Mouse (Mus musculus): ENCODE results near the gene Tbr1. TPM values are rescaled to one million over a fixed set of nuclear protein-coding genes. Genes with fewer than 3 reads are reported as not detected.

Gene Tbr1
- polyA plus RNA-seq, 1 experiment: not detected

DNA sequence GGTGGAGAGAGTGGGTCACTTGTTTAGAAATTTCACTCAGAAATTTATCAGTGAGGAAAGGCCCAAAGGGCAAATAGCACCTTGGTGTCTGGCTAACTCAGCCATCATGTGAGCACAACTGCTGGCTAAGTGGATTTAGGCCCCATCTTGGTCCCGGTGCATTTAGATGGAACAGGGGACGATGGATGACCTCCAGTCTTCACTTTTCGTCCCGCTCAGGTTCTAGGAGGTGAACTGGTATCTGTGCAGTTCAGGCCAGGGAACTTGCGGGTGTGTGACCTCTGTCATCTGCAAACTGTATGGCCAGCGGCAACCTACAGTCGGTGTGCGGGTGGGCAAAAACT, 8.4 kb downstream of the Tbr1 start:
- 36% methylated on average over 8 of the region's 8 CpGs for WGBS
- no peak for DNase-seq (ENCODE audit: low read depth, low spot score)

DNA sequence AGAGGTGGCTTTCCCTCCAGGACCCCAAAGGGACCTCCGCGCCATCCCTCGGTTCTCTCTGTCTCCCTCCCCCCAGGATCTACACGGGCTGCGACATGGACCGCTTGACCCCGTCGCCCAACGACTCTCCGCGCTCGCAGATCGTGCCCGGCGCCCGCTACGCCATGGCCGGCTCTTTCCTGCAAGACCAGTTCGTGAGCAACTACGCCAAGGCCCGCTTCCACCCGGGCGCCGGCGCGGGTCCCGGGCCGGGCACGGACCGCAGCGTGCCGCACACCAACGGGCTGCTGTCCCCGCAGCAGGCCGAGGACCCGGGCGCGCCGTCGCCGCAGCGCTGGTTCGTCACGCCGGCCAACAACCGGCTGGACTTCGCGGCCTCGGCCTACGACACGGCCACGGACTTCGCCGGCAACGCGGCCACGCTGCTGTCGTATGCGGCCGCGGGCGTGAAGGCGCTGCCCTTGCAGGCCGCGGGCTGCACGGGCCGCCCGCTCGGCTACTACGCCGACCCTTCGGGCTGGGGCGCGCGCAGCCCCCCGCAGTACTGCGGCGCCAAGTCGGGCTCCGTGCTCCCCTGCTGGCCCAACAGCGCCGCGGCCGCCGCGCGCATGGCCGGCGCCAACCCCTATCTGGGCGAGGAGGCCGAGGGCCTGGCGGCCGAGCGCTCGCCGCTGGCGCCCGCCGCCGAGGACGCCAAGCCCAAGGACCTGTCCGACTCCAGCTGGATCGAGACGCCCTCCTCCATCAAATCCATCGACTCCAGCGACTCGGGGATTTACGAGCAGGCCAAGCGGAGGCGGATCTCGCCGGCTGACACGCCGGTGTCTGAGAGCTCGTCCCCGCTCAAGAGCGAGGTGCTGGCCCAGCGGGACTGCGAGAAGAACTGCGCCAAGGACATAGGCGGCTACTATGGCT, 9.0 kb downstream of the Tbr1 start:
- WGBS: 3% methylated on average over 121 of the region's 121 CpGs
- no peak for DNase-seq (ENCODE audit: low read depth, low spot score)

DNA sequence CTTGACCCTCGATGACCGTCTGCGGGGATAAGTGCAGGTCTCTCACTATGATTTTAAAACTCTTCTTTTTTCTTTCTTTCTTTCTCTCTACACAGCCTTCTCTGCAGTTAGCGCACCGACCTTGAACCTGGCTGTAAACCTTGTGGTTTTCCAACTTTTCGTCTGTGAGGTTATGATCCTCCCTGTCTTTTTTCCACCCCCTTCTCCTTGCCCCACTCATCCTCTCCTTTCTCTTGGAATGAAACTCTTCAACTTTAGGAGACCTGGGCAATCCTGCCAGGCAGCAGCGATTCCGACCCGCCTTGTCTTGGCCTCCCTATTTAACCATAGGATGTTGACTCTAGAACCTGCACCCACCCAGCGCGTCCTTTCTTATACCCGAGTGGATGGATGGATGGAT, 9.8 kb downstream of the Tbr1 start:
- DNase-seq (ENCODE audit: low read depth, low spot score): no peak
- 10% methylated on average over 12 of the region's 12 CpGs for WGBS

DNA sequence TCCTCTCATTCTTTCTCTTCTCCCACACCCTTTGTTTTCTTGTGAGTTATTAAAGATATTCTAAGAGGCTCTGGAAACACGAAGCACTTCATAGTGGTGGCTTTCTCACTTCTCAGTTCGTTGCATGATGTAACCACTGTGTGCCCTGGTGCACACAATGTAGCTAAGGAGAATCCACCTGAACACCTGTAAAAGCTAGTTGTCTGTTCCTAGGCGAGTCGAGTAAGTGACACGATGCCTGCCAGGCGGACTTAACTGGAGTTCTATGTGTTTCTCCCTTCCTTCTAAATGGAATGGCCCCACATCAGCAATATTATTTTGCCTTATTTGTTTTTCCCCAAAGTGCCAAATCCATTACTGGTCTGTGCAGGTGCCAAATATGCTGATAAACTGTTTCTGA, 10.4 kb downstream of the Tbr1 start:
- no peak for DNase-seq (ENCODE audit: low read depth, low spot score)
- 13% methylated on average over 6 of the region's 6 CpGs for WGBS

DNA sequence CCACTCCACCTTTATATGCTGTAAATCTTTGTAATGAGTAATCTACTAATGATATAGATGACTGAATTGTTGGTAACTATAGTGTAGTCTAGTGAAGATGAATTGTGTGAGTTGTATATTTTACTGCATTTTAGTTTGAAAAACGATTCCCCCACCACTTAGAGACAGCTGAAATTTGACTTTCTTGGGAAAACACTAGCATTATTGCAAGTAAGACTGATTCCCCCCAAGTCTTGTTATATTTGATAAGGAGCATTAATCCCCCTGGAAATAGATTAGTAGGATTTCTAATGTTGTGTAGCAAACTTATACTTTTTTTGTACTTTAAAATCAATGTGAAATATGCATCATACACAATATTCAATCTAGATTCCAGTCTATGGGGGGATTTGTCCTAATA, 10.8 kb downstream of the Tbr1 start:
- DNase-seq (ENCODE audit: low read depth, low spot score): no peak
- WGBS: 22% methylated on average over 1 of the region's 1 CpGs

DNA sequence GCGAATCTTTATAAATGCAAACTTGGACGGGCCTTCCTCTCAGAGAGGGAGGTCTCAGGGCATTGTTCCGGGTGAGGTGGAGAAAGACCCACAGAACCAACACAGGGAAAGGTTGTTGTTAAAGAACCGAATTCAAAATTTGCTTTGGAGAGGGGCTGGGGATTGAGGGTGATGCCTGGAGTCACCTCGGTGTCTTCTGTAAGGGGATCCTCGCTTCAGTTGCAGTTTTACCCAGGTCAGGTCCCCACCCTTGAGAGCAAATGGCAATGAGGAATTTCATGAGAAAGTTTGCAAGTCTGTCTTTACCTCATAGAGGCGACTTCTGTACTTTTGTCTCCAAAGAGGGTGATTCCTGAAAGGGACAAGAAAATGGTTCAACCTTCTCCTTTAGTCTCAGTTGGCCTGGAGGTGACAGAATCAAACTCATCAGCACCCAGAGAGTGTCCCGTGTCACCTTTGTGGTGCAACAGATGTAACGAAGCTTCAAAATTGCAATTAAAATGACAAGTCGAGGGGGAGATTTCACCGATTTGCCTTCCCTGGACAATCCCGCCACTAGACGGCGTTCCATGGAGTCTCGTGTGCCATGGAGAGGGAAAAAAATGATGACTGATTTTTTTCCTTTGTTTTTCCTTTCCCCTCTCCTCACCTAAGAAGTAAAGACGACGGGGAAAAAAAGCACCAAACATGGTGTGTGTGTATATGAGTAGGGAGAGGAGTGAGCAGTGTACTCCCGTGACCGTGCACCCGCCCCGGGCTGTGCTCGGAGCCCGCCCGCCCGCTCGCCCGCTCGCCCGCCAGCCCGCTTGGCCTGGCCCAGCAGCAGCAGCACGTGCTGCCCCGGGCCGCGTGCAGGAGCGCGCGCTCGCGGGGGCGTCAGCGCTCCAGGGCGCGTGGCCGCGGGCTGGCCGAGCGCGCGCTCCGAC, 12.1 kb downstream of the Tbr1 start:
- WGBS: 4% methylated on average over 50 of the region's 50 CpGs
- no peak for DNase-seq (ENCODE audit: low read depth, low spot score)

DNA sequence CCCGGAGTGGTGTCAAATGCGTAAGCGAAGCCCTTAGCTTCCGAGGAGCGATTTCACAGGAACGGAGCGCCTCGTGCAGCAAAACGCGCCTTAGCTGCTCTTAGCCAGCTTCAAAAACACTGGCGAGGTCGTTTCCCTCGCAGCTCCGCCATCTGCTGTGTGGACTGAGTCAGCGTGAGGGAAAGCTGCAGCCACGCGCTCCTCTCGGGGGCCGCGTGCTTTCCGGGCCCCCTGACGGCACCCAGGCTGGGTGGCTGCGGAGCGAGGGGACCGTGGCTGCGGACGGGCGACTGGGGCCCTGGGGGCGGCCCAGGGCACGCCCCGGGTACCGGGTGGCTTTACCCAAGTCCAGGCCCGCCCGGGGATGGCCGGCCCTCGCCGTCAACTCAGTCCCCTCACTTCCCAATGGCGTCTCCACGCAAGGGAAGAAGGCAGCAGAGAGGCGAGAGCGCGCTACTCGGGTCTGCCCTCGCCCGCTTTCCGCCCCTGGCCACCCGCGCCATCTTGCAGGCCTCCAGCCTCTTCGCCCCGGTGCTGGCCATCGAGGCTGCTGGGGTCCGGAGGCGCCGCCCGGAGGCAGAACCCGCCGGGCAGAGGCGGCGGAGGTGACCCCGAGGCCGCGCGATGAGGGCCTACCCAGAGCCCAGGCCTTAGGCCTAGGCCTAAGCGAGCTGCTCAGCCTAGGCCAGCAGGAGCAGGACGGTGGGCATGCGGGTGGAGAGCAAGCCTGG, 13.0 kb downstream of the Tbr1 start:
- 20% methylated on average over 66 of the region's 66 CpGs for WGBS
- no peak for DNase-seq (ENCODE audit: low read depth, low spot score)

DNA sequence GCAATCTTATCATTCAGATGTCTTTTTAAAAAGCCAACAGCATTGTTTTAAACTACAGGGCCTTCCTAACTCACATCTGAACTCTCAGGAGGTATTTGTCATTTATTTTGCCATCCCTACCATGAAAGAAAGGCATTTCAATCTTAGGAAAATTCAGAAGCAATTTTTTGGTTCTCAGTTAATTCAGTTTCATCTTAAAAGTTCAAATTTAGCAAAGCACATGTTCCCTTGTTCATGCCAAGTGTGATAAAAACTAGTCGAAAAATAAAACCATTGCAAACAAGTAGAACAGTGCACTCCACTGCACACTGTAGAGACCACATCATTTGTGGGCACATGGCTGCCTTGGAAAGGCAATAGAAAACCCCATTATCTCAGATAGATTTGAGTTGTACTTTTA, 15.5 kb downstream of the Tbr1 start:
- WGBS: 59% methylated on average over 1 of the region's 1 CpGs
- DNase-seq (ENCODE audit: low read depth, low spot score): no peak

DNA sequence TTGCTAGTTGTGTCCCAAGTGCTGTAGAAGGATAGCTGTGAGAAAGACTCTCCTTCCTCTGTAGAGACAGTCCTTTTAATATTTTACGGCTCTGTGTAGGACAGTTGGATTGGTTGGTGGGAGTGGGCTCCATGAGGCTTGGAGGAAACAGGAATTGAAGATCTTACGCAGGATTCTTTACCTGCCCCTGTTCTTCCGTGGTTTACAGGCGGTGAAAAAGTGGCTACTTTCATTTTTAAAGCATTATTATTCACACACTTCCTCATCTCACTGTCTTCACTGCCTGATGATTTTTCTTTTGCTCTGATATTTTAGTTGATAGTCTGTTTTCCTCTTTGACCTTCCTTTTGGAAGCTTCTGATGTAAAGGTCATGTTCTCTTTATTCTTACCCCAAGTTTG, 17.5 kb downstream of the Tbr1 start:
- no peak for DNase-seq (ENCODE audit: low read depth, low spot score)
- 58% methylated on average over 4 of the region's 4 CpGs for WGBS

DNA sequence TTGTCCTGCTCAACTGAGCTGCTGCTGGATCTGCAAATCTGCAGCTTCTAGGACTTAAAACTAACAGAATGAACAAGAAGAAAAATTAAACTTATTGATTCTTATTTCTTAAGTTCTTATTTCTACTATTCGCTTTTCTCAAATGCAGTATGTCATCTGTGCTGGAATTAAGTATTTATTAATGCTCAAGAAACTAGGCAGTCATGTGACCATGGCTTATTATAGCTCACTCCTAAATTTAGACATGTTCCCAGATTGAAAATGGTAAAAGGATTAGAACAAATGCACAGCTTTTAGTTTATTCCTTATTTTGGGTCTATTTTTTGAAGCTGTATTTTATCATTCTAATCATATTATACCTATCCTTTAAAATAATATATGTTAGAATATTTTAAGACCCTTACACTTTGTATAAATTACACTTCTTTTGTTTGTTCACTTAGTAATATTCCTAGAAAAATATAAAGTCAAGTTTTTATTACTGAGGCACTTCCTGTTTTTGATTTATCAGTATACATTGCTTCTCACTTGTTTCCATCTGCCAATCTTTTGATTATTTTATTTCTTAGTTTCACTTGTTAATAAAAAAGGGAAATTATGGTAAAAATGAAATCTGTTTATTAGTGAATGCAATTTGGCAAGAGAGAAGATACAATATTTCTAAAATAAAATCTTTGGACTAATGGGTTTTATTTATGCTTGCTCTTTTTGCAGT, 20.9 kb downstream of the Tbr1 start:
- DNase-seq (ENCODE audit: low read depth, low spot score): no peak
- 85% methylated on average over 1 of the region's 1 CpGs for WGBS

DNA sequence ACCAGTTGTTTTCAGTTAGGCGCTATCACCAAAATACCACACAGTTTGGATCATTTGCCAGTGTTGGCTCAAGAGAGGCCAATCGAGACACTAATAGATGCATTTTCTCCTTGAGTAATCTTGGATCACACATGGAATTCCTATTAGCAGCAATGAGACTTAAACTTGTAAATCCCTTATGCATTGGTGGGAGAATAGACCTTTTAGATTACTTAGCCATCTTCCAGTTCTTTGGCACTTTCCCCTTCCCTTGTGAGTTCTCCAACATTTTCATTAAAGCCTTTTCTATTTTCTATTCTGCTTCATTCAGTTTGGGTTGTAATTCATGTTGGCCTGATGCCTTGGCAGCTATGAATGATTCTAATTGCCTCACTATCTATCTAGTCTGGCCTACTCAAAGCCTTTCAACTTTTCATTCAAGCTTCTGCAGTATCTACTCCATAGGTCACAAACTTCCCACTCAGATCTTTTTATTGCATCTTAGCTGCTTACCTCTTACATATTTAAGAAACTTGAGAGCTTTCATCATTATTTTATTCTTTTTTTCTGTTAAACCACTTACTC, 34.6 kb downstream of the Tbr1 start:
- 81% methylated on average over 2 of the region's 2 CpGs for WGBS
- no peak for DNase-seq (ENCODE audit: low read depth, low spot score)

Other genes starting within 250 kb of the Tbr1 start
- gene Tank, start 224.3 kb upstream of the Tbr1 start, polyA plus RNA-seq (2012; rRNA removed): 9.6 and 13.5 TPM in 2 replicates
- 22.5 and 27.7 TPM in 2 replicates for gene Psmd14, start 91.2 kb upstream of the Tbr1 start, polyA plus RNA-seq (2012; rRNA removed)
- 0.12 and 0.16 TPM in 2 replicates for gene Slc4a10, start 243.5 kb downstream of the Tbr1 start, polyA plus RNA-seq (2012; rRNA removed)